Mouse (Mus musculus) testis, adult 2 months (tissue): ENCODE data around the gene Sbno2.

Source experiments
- CTCF ChIP-seq: fragments of 200-500 bp; IDR thresholded peaks from 2 replicates; pipeline ENCODE4 v1.5.1; 2012; ENCODE audit warnings: low read depth, mild to moderate bottlenecking, inconsistent platforms, low read length, moderate library complexity; ENCODE audit not compliant: control insufficient read depth, insufficient read depth, insufficient replicate concordance
- POLR2A ChIP-seq: fragments of 200-500 bp; IDR thresholded peaks from 2 replicates; pipeline ENCODE4 v1.6.1; 2012; ENCODE audit warnings: low read depth, mild to moderate bottlenecking, inconsistent platforms, low read length, moderate library complexity; ENCODE audit not compliant: control insufficient read depth

GRCm38 (mm10) chr10:80074813-80075601, 30.4 kb downstream of the Sbno2 start:
- TF ChIP-seq CTCF (no peak), POLR2A (no peak)
